Mouse (Mus musculus): ENCODE results near the gene Ssc4d.

- TF ChIP-seq CTCF (IDR thresholded peaks at IDR 0.05; ENCODE audit: low read depth, low read length) (no peak), TAL1 (conservative IDR thresholded peaks at IDR 0.05; ENCODE audit: low read depth, low read length) (no peak), GATA1 (IDR thresholded peaks at IDR 0.05; ENCODE audit: borderline replicate concordance, low read length) (no peak), POLR2AphosphoS5 (IDR thresholded peaks at IDR 0.05; ENCODE audit: insufficient replicate concordance, low read depth, low read length) (no peak)
Measured at GRCm38 (mm10) chr5:135911633-135912220, 62.6 kb downstream of the Ssc4d start.
